Mouse (Mus musculus): ENCODE measurements around the gene Mfn2. TPM values are rescaled to one million over a fixed set of nuclear protein-coding genes. Genes with fewer than 3 reads are reported as not detected.
A peak's percentile ranks its signal among the peaks of the same experiment; 100 is the strongest.

Mfn2 gene
- polyA plus RNA-seq, 1 experiment from 2014 or later, result 107 TPM

GRCm38 (mm10) chr4:147906230-147906629 is 1.7 kb upstream of the Mfn2 start:
- Histone ChIP-seq H3K27me3 (ENCODE audit: control insufficient read depth, insufficient read depth, low read length) (no peaks in the 10 kb centered on the region), H3K4me1 (ENCODE audit: control insufficient read depth in 2 of 2, insufficient read depth in 2 of 2, low read length in 2 of 2) (peaks cover 12 to 19% of the 10 kb centered on the region in 2 experiments), H3K4me3 (ENCODE audit: control insufficient read depth in 1 of 2, insufficient read depth in 1 of 2, low read depth in 1 of 2, low read length in 2 of 2) (no peak overlapping the region), H3K36me3 (ENCODE audit: control insufficient read depth, insufficient read depth, low read length) (peaks cover 43% of the 10 kb centered on the region), H3K9ac (ENCODE audit: low read length) (no peak overlapping the region), H3K27ac (replicated peaks in 1 of 2; ENCODE audit: control insufficient read depth in 1 of 2, insufficient read depth in 1 of 2, low read depth in 2 of 2, low read length in 2 of 2) (no peak overlapping the region), H3K9me3 (ENCODE audit: control insufficient read depth, low read length) (no peaks in the 10 kb centered on the region), H3K4me2 (ENCODE audit: low read length) (no peak overlapping the region)
- no peak for ATAC-seq (ENCODE audit: insufficient number of reproducible peaks, insufficient read depth, low FRiP score, low read depth)
- 80% methylated on average over 5 of the region's 5 CpGs for WGBS

- Histone ChIP-seq H3K36me3 (ENCODE audit: control insufficient read depth, insufficient read depth, low read length) (peaks cover 43% of the 10 kb centered on the region), H3K27me3 (ENCODE audit: control insufficient read depth, insufficient read depth, low read length) (no peaks in the 10 kb centered on the region), H3K27ac (replicated peaks in 1 of 2; ENCODE audit: control insufficient read depth in 1 of 2, insufficient read depth in 1 of 2, low read depth in 2 of 2, low read length in 2 of 2) (peak overlapping the region; percentile 85 to 95), H3K4me3 (ENCODE audit: control insufficient read depth in 1 of 2, insufficient read depth in 1 of 2, low read depth in 1 of 2, low read length in 2 of 2) (peak overlapping the region; percentile 85 to 96), H3K4me1 (ENCODE audit: control insufficient read depth in 2 of 2, insufficient read depth in 2 of 2, low read length in 2 of 2) (peaks cover 17 to 30% of the 10 kb centered on the region in 2 experiments), H3K9me3 (ENCODE audit: control insufficient read depth, low read length) (no peaks in the 10 kb centered on the region), H3K9ac (ENCODE audit: low read length) (peak overlapping the region; percentile 97), H3K4me2 (ENCODE audit: low read length) (peak overlapping the region; percentile 78)
- whole genome bisulfite sequencing, result under 1% methylated on average over 8 of the region's 8 CpGs
- ATAC-seq (ENCODE audit: insufficient number of reproducible peaks, insufficient read depth, low FRiP score, low read depth), result no peak
Observed at GRCm38 (mm10) chr4:147905090-147905659, 671 bp upstream of the Mfn2 start.

GRCm38 (mm10) chr4:147903601-147904000 is 903 bp downstream of the Mfn2 start:
- Histone ChIP-seq H3K9me3 (ENCODE audit: control insufficient read depth, low read length) (no peaks in the 10 kb centered on the region), H3K36me3 (ENCODE audit: control insufficient read depth, insufficient read depth, low read length) (peaks cover 50% of the 10 kb centered on the region), H3K9ac (ENCODE audit: low read length) (peak overlapping the region; percentile 97), H3K27me3 (ENCODE audit: control insufficient read depth, insufficient read depth, low read length) (no peaks in the 10 kb centered on the region), H3K27ac (replicated peaks in 1 of 2; ENCODE audit: control insufficient read depth in 1 of 2, insufficient read depth in 1 of 2, low read depth in 2 of 2, low read length in 2 of 2) (peak overlapping the region; percentile 95; a peak in 2 of 4 replicates), H3K4me1 (ENCODE audit: control insufficient read depth in 2 of 2, insufficient read depth in 2 of 2, low read length in 2 of 2) (peaks cover 24 to 34% of the 10 kb centered on the region in 2 experiments), H3K4me2 (ENCODE audit: low read length) (peak overlapping the region; percentile 78), H3K4me3 (ENCODE audit: control insufficient read depth in 1 of 2, insufficient read depth in 1 of 2, low read depth in 1 of 2, low read length in 2 of 2) (peak overlapping the region; percentile 85 to 96; a peak in 3 of 4 replicates)
- 62% methylated on average over 3 of the region's 3 CpGs for WGBS
- ATAC-seq (ENCODE audit: insufficient number of reproducible peaks, insufficient read depth, low FRiP score, low read depth), result no peak

- Histone ChIP-seq H3K4me1 (ENCODE audit: control insufficient read depth in 2 of 2, insufficient read depth in 2 of 2, low read length in 2 of 2) (peaks cover 28 to 39% of the 10 kb centered on the region in 2 experiments), H3K36me3 (ENCODE audit: control insufficient read depth, insufficient read depth, low read length) (peaks cover 53% of the 10 kb centered on the region), H3K27me3 (ENCODE audit: control insufficient read depth, insufficient read depth, low read length) (no peaks in the 10 kb centered on the region), H3K4me2 (ENCODE audit: low read length) (peak overlapping the region; percentile 78), H3K9me3 (ENCODE audit: control insufficient read depth, low read length) (no peaks in the 10 kb centered on the region), H3K4me3 (ENCODE audit: control insufficient read depth in 1 of 2, insufficient read depth in 1 of 2, low read depth in 1 of 2, low read length in 2 of 2) (peak overlapping the region; percentile 85 to 96; a peak in 2 of 4 replicates), H3K9ac (ENCODE audit: low read length) (peak overlapping the region; percentile 97; the same call in 1 of the 2 replicates), H3K27ac (replicated peaks in 1 of 2; ENCODE audit: control insufficient read depth in 1 of 2, insufficient read depth in 1 of 2, low read depth in 2 of 2, low read length in 2 of 2) (no peak overlapping the region)
- ATAC-seq (ENCODE audit: insufficient number of reproducible peaks, insufficient read depth, low FRiP score, low read depth), result no peak
- 86% methylated on average over 12 of the region's 12 CpGs for WGBS
Observed at GRCm38 (mm10) chr4:147902906-147903500, 1.5 kb downstream of the Mfn2 start.

DNA sequence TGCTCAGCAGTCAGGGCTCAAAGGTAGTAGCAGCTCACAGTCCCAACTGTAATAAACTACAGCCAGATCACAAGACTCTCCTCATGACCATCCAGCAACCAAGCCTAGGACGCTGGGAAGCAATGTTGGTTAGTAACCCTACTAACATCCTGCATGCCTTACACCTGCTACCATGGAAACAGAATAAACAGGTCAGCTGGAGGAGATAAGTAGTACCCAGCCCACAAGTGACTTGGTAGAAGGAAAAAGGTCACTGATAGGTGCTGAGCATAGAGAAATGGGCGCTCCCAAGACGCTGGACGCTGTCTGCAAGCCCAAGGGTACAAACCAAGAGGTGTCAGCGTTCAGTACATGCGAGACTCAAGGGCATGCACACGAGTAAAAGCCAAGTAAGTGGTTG is 4.1 kb downstream of the Mfn2 start:
- peaks cover 47 to 62% of the 10 kb centered on the region in 2 experiments for H3K4me1 ChIP-seq (ENCODE audit: control insufficient read depth in 2 of 2, insufficient read depth in 2 of 2, low read length in 2 of 2)
- H3K9ac ChIP-seq (ENCODE audit: low read length), result peak overlapping the region; percentile 45; the same call in 1 of the 2 replicates
- no peaks in the 10 kb centered on the region for H3K9me3 ChIP-seq (ENCODE audit: control insufficient read depth, low read length)
- H3K36me3 ChIP-seq (ENCODE audit: control insufficient read depth, insufficient read depth, low read length), result peaks cover 78% of the 10 kb centered on the region
- peak overlapping the region; percentile 36 to 74; a peak in 3 of 4 replicates for H3K27ac ChIP-seq (replicated peaks in 1 of 2; ENCODE audit: control insufficient read depth in 1 of 2, insufficient read depth in 1 of 2, low read depth in 2 of 2, low read length in 2 of 2)
- no peak for ATAC-seq (ENCODE audit: insufficient number of reproducible peaks, insufficient read depth, low FRiP score, low read depth)
- 42% methylated on average over 7 of the region's 7 CpGs for WGBS
- no peak overlapping the region for H3K4me3 ChIP-seq (ENCODE audit: control insufficient read depth in 1 of 2, insufficient read depth in 1 of 2, low read depth in 1 of 2, low read length in 2 of 2)
- peak overlapping the region; percentile 30 for H3K4me2 ChIP-seq (ENCODE audit: low read length)
- no peaks in the 10 kb centered on the region for H3K27me3 ChIP-seq (ENCODE audit: control insufficient read depth, insufficient read depth, low read length)

GRCm38 (mm10) chr4:147897348-147897747 is 7.2 kb downstream of the Mfn2 start:
- Histone ChIP-seq H3K4me3 (ENCODE audit: control insufficient read depth in 1 of 2, insufficient read depth in 1 of 2, low read depth in 1 of 2, low read length in 2 of 2) (no peak overlapping the region), H3K9ac (ENCODE audit: low read length) (peak overlapping the region; percentile 61), H3K36me3 (ENCODE audit: control insufficient read depth, insufficient read depth, low read length) (peaks cover 99% of the 10 kb centered on the region), H3K27me3 (ENCODE audit: control insufficient read depth, insufficient read depth, low read length) (no peaks in the 10 kb centered on the region), H3K9me3 (ENCODE audit: control insufficient read depth, low read length) (no peaks in the 10 kb centered on the region), H3K27ac (replicated peaks in 1 of 2; ENCODE audit: control insufficient read depth in 1 of 2, insufficient read depth in 1 of 2, low read depth in 2 of 2, low read length in 2 of 2) (peak overlapping the region; percentile 96 to 99), H3K4me1 (ENCODE audit: control insufficient read depth in 2 of 2, insufficient read depth in 2 of 2, low read length in 2 of 2) (peaks cover 35 to 45% of the 10 kb centered on the region in 2 experiments), H3K4me2 (ENCODE audit: low read length) (peak overlapping the region; percentile 41)
- ATAC-seq (ENCODE audit: insufficient number of reproducible peaks, insufficient read depth, low FRiP score, low read depth), result peak; percentile 48
- 39% methylated on average over 3 of the region's 3 CpGs for WGBS

DNA sequence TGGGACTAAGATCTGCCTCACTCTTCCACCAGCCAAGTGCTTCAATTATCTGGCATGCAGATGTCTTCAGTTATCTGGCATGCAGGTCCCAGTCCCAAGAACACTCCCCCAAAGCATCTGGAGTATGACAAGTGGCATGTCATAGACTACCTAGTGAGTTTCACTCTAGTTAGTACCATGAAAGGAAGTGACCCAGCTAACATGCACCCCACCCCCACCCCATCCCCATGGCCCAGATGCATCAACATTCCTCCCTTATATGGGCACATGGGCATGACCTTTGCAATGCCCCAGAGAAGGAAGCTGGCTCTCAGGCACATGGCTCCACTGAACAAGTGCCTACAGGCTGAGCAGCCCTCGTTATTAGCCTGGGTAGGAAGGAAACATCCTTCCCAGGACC is 8.1 kb downstream of the Mfn2 start:
- Histone ChIP-seq H3K4me3 (ENCODE audit: control insufficient read depth in 1 of 2, insufficient read depth in 1 of 2, low read depth in 1 of 2, low read length in 2 of 2) (no peak overlapping the region), H3K9ac (ENCODE audit: low read length) (peak overlapping the region; percentile 61)
- peak; percentile 47 for ATAC-seq (ENCODE audit: insufficient number of reproducible peaks, insufficient read depth, low FRiP score, low read depth)

More for the DNA sequence above, 8.1 kb downstream of the Mfn2 start:
- H3K4me1 ChIP-seq (ENCODE audit: control insufficient read depth in 2 of 2, insufficient read depth in 2 of 2, low read length in 2 of 2), result peaks cover 35 to 45% of the 10 kb centered on the region in 2 experiments
- H3K4me2 ChIP-seq (ENCODE audit: low read length), result peak overlapping the region; percentile 41; the same call in 1 of the 2 replicates
- peak overlapping the region; percentile 96 to 99 for H3K27ac ChIP-seq (replicated peaks in 1 of 2; ENCODE audit: control insufficient read depth in 1 of 2, insufficient read depth in 1 of 2, low read depth in 2 of 2, low read length in 2 of 2)
- peaks cover 99% of the 10 kb centered on the region for H3K36me3 ChIP-seq (ENCODE audit: control insufficient read depth, insufficient read depth, low read length)
- no peaks in the 10 kb centered on the region for H3K27me3 ChIP-seq (ENCODE audit: control insufficient read depth, insufficient read depth, low read length)
- H3K9me3 ChIP-seq (ENCODE audit: control insufficient read depth, low read length), result no peaks in the 10 kb centered on the region
- 20% methylated on average over 1 of the region's 1 CpGs for WGBS

All from heart, embryonic 14.5 days (tissue).